Mouse (Mus musculus): ENCODE measurements at regions not wholly inside any gene's neighbourhood (a gene's known extent, or its start where the extent isn't known, plus 50 kb on each side); places are given as distances from the start of the nearest gene placed in this dataset.

- no peak for DNase-seq (ENCODE audit: low read depth, low spot score)
These were observed 150.7 kb upstream of the Rgmb start for GRCm38 (mm10) chr17:15981558-15981957.

- DNase-seq (ENCODE audit: low read depth, low spot score) = peak; percentile 36
These were observed 146.7 kb upstream of the Rgmb start for GRCm38 (mm10) chr17:15977374-15978031.

GRCm38 (mm10) chr17:15971351-15971685, 140.5 kb upstream of the Rgmb start:
- DNase-seq (ENCODE audit: low read depth, low spot score) = no peak

- no peak for DNase-seq (ENCODE audit: low read depth, low spot score)
These were observed 139.9 kb upstream of the Rgmb start for GRCm38 (mm10) chr17:15970481-15971350.

- no peak for DNase-seq (ENCODE audit: low read depth, low spot score)
These were observed 137.5 kb upstream of the Rgmb start for GRCm38 (mm10) chr17:15968331-15968730.

- no peak for DNase-seq (ENCODE audit: low read depth, low spot score)
These were observed 124.8 kb upstream of the Rgmb start for GRCm38 (mm10) chr17:15955656-15956055.

- no peak for DNase-seq (ENCODE audit: low read depth, low spot score)
These were observed 120.8 kb upstream of the Rgmb start for GRCm38 (mm10) chr17:15951641-15952040.

- DNase-seq (ENCODE audit: low read depth, low spot score) = no peak
These were observed 118.9 kb upstream of the Rgmb start for GRCm38 (mm10) chr17:15949753-15950152.

GRCm38 (mm10) chr17:15942378-15942777, 111.5 kb upstream of the Rgmb start:
- DNase-seq (ENCODE audit: low read depth, low spot score) = no peak

- DNase-seq (ENCODE audit: low read depth, low spot score) = no peak
These were observed 87.8 kb upstream of the Rgmb start for GRCm38 (mm10) chr17:15918609-15919008.

GRCm38 (mm10) chr17:15898689-15899419, 68.0 kb upstream of the Rgmb start:
- DNase-seq (ENCODE audit: low read depth, low spot score) = no peak

GRCm38 (mm10) chr17:15895968-15896367, 65.1 kb upstream of the Rgmb start:
- DNase-seq (ENCODE audit: low read depth, low spot score) = no peak

- DNase-seq (ENCODE audit: low read depth, low spot score) = no peak
These were observed 61.2 kb upstream of the Rgmb start for GRCm38 (mm10) chr17:15891896-15892675.

GRCm38 (mm10) chr17:15890595-15891140, 59.8 kb upstream of the Rgmb start:
- DNase-seq (ENCODE audit: low read depth, low spot score) = no peak

GRCm38 (mm10) chr17:15882803-15883202, 52.0 kb upstream of the Rgmb start:
- DNase-seq (ENCODE audit: low read depth, low spot score) = no peak

GRCm38 (mm10) chr17:15882245-15882644, 51.4 kb upstream of the Rgmb start:
- DNase-seq (ENCODE audit: low read depth, low spot score) = no peak

Data from embryo, embryonic 11.5 days (tissue).